Mouse (Mus musculus) intestine, embryonic 14.5 days (tissue): ENCODE measurements around the gene Nudt13. TPM values are rescaled to one million over a fixed set of nuclear protein-coding genes. Genes with fewer than 3 reads are reported as not detected.
"Not testable (repeated sequence)": the region's sequence is repeated elsewhere in the genome, so short reads cannot be mapped to it uniquely, and the experiment has no call there.

Experiments used
- ATAC-seq: fragments of 200-750 bp; cut with Nextera tagmentation; replicated peaks from 2 replicates; pipeline ENCODE4 v1.8.0; 2017; ENCODE audit warnings: low read depth, moderate number of reproducible peaks, moderate TSS enrichment, moderate library complexity; ENCODE audit not compliant: low FRiP score, low TSS enrichment
- DNase-seq: peaks from one replicate; pipeline ENCODE4 v3.0.0-alpha.2; 2018; ENCODE audit warnings: low spot score
- H3K27ac ChIP-seq: fragments of 300-500 bp; sonication (generic); 2 replicates; pipeline ENCODE4 v1.5.1; 2014; ENCODE audit warnings: low read depth, mild to moderate bottlenecking, control low read depth
- H3K27me3 ChIP-seq: fragments of 300-500 bp; sonication (generic); replicated peaks from 2 replicates; pipeline ENCODE4 v1.6.1; 2014; ENCODE audit warnings: low read length, control low read depth; ENCODE audit not compliant: control insufficient read depth, insufficient read depth
- H3K36me3 ChIP-seq: fragments of 300-500 bp; sonication (generic); 2 replicates; pipeline ENCODE4 v1.6.1; 2014; ENCODE audit warnings: low read length, control low read depth; ENCODE audit not compliant: control insufficient read depth, insufficient read depth
- H3K4me1 ChIP-seq: fragments of 300-500 bp; sonication (generic); replicated peaks from 2 replicates; pipeline ENCODE4 v1.6.1; 2014; ENCODE audit warnings: low read length, control low read depth, mixed read lengths; ENCODE audit not compliant: control insufficient read depth, insufficient read depth
- H3K4me2 ChIP-seq: fragments of 300-500 bp; sonication (generic); 2 replicates; pipeline ENCODE4 v1.6.1; 2014; ENCODE audit warnings: low read length
- H3K4me3 ChIP-seq: fragments of 300-500 bp; sonication (generic); 2 replicates; pipeline ENCODE4 v1.5.1; 2014; ENCODE audit warnings: low read depth, low read length, control low read depth, mixed read lengths
- H3K9ac ChIP-seq: fragments of 300-500 bp; sonication (generic); 2 replicates; pipeline ENCODE4 v1.6.1; 2014; ENCODE audit warnings: mild to moderate bottlenecking, low read length
- H3K9me3 ChIP-seq: fragments of 300-500 bp; sonication (generic); 2 replicates; pipeline ENCODE4 v1.6.1; 2016; ENCODE audit warnings: low read length, control low read depth; ENCODE audit not compliant: control insufficient read depth
- WGBS: fragments of 180-500 bp; shearing (Covaris S2); extraction: QIAGEN DNeasy Blood & Tissue Kit; methylation state at CpG from one replicate; pipeline ENCODE4 v1.1.7; 2014; 5-methylcytosine and 5-hydroxymethylcytosine counted together
- polyA plus RNA-seq: library from polyadenylated mRNA; unstranded; fragments of >200 nt; fragmentation: Nextera tagmentation; extraction: Ambion mirVana; gene quantifications from 2 replicates; pipeline ENCODE4 v1.2.1, GENCODE M21; 2014

Gene Nudt13
- polyA plus RNA-seq, 1 experiment from 2014 or later = 13.3 TPM

- Histone ChIP-seq H3K4me2 (no peak overlapping the region), H3K27me3 (no peaks in the 10 kb centered on the region), H3K36me3 (no peaks in the 10 kb centered on the region), H3K9ac (no peak overlapping the region), H3K4me1 (no peaks in the 10 kb centered on the region), H3K27ac (no peak overlapping the region), H3K9me3 (no peaks in the 10 kb centered on the region), H3K4me3 (no peak overlapping the region)
- WGBS = 72% methylated on average over 6 of the region's 6 CpGs
- DNase-seq (no peak), ATAC-seq (no peak)
Measured at GRCm38 (mm10) chr14:20268421-20268820, 26.1 kb upstream of the Nudt13 start.

- Histone ChIP-seq H3K9me3 (0 out of 2 replicates have a peak, but pooled peaks cover 2% of the 10 kb centered on the region), H3K27ac (no peak within 1 kb of the TSS), H3K4me1 (no peaks in the 10 kb centered on the region), H3K9ac (no peak within 1 kb of the TSS), H3K4me3 (no peak within 1 kb of the TSS), H3K27me3 (no peaks in the 10 kb centered on the region), H3K4me2 (no peak within 1 kb of the TSS), H3K36me3 (no peaks in the 10 kb centered on the region)
- ATAC-seq (peak; percentile 43; the same call in 1 of the 2 replicates), DNase-seq (no peak)
- WGBS = 63% methylated on average over 6 of the region's 6 CpGs
Measured at GRCm38 (mm10) chr14:20269082-20269809, 25.3 kb upstream of the Nudt13 start, which contains the start of gene Kcnk16. Kcnk16 (minus strand) TSS chr14:20269199.

- 68% methylated on average over 4 of the region's 4 CpGs for WGBS
- H3K27ac ChIP-seq = no peak overlapping the region
- no peak overlapping the region for H3K4me3 ChIP-seq
Measured at GRCm38 (mm10) chr14:20291391-20291790, 3.1 kb upstream of the Nudt13 start.

GRCm38 (mm10) chr14:20294947-20295346 is 450 bp downstream of the Nudt13 start:
- no peaks in the 10 kb centered on the region for H3K27me3 ChIP-seq
- 40% methylated on average over 8 of the region's 8 CpGs for WGBS
- H3K36me3 ChIP-seq = no peaks in the 10 kb centered on the region
- H3K4me3 ChIP-seq = peak overlapping the region; percentile 68
- DNase-seq (no peak), ATAC-seq (no peak)
- H3K9me3 ChIP-seq = no peaks in the 10 kb centered on the region
- H3K4me2 ChIP-seq = peak overlapping the region; percentile 69
- H3K27ac ChIP-seq = no peak overlapping the region
- peak overlapping the region; percentile 53 for H3K9ac ChIP-seq
- H3K4me1 ChIP-seq = peaks cover 6% of the 10 kb centered on the region; the same call in 1 of the 2 replicates

More at GRCm38 (mm10) chr14:20291391-20291790, 3.1 kb upstream of the Nudt13 start:
- Histone ChIP-seq H3K9me3 (no peaks in the 10 kb centered on the region), H3K4me1 (peaks cover 6% of the 10 kb centered on the region; the same call in 1 of the 2 replicates), H3K27me3 (no peaks in the 10 kb centered on the region), H3K9ac (no peak overlapping the region), H3K4me2 (no peak overlapping the region), H3K36me3 (no peaks in the 10 kb centered on the region)
- ATAC-seq = no peak
- DNase-seq = no peak

- no peak overlapping the region for H3K4me3 ChIP-seq
- WGBS = 82% methylated on average over 3 of the region's 3 CpGs
- no peaks in the 10 kb centered on the region for H3K36me3 ChIP-seq
- peaks cover 6% of the 10 kb centered on the region; the same call in 1 of the 2 replicates for H3K4me1 ChIP-seq
- no peaks in the 10 kb centered on the region for H3K27me3 ChIP-seq
- no peak overlapping the region for H3K27ac ChIP-seq
- H3K4me2 ChIP-seq = no peak overlapping the region
- no peak for DNase-seq
- H3K9me3 ChIP-seq = no peaks in the 10 kb centered on the region
- ATAC-seq = no peak
- no peak overlapping the region for H3K9ac ChIP-seq
Measured at GRCm38 (mm10) chr14:20297616-20298015, 3.1 kb downstream of the Nudt13 start.

GRCm38 (mm10) chr14:20298131-20298530 is 3.6 kb downstream of the Nudt13 start:
- H3K27me3 ChIP-seq = no peaks in the 10 kb centered on the region
- 82% methylated on average over 3 of the region's 3 CpGs for WGBS
- no peaks in the 10 kb centered on the region for H3K36me3 ChIP-seq
- no peaks in the 10 kb centered on the region for H3K9me3 ChIP-seq
- peaks cover 6% of the 10 kb centered on the region; the same call in 1 of the 2 replicates for H3K4me1 ChIP-seq
- no peak overlapping the region for H3K27ac ChIP-seq
- no peak for DNase-seq
- H3K9ac ChIP-seq = no peak overlapping the region
- H3K4me3 ChIP-seq = no peak overlapping the region
- H3K4me2 ChIP-seq = no peak overlapping the region
- no peak for ATAC-seq

GRCm38 (mm10) chr14:20305085-20305484 is 10.6 kb downstream of the Nudt13 start:
- H3K4me3 ChIP-seq, H3K27me3 ChIP-seq, H3K9ac ChIP-seq, H3K36me3 ChIP-seq, ATAC-seq, H3K4me2 ChIP-seq, H3K9me3 ChIP-seq, H3K4me1 ChIP-seq, DNase-seq, H3K27ac ChIP-seq: not testable (repeated sequence)
- whole genome bisulfite sequencing = 69% methylated on average over 2 of the region's 2 CpGs

GRCm38 (mm10) chr14:20315137-20315536 is 20.6 kb downstream of the Nudt13 start:
- Histone ChIP-seq H3K4me2 (no peak overlapping the region), H3K4me3 (no peak overlapping the region), H3K36me3 (peaks cover 32% of the 10 kb centered on the region), H3K27me3 (no peaks in the 10 kb centered on the region), H3K27ac (no peak overlapping the region), H3K9ac (no peak overlapping the region), H3K9me3 (no peaks in the 10 kb centered on the region), H3K4me1 (no peaks in the 10 kb centered on the region)
- no peak for DNase-seq
- ATAC-seq = no peak
- 38% methylated on average over 1 of the region's 1 CpGs for WGBS

- WGBS = 85% methylated on average over 3 of the region's 3 CpGs
- ATAC-seq (no peak), DNase-seq (peak; percentile 71)
- no peak overlapping the region for H3K4me2 ChIP-seq
- no peak overlapping the region for H3K4me3 ChIP-seq
- H3K9me3 ChIP-seq = no peaks in the 10 kb centered on the region
- peaks cover 45% of the 10 kb centered on the region for H3K36me3 ChIP-seq
- no peak overlapping the region for H3K27ac ChIP-seq
- no peaks in the 10 kb centered on the region for H3K27me3 ChIP-seq
- H3K9ac ChIP-seq = no peak overlapping the region
- H3K4me1 ChIP-seq = no peaks in the 10 kb centered on the region
Measured at GRCm38 (mm10) chr14:20319420-20319819, 24.9 kb downstream of the Nudt13 start.
